Mouse (Mus musculus) Muller cell, postnatal 12 days (primary cell): ENCODE measurements around the gene Hbb-bt.
"Not testable (repeated sequence)": the region's sequence is repeated elsewhere in the genome, so short reads cannot be mapped to it uniquely, and the experiment has no call there.

Experiments
- DNase-seq: peaks from one replicate; pipeline ENCODE4 v3.0.0-alpha.2; 2015; ENCODE audit errors: inconsistent ontology term

Gene Hbb-bt

GRCm38 (mm10) chr7:103813766-103814165 is at the start of gene Hbb-bt:
Gene Hbb-bt (minus strand): TSS chr7:103813996.
- DNase-seq, result no peak

- DNase-seq, result no peak
These were observed 47.7 kb upstream of the Hbb-bt start for GRCm38 (mm10) chr7:103861531-103861930.

- DNase-seq, result no peak
These were observed 47.1 kb upstream of the Hbb-bt start for GRCm38 (mm10) chr7:103860855-103861254.

DNA sequence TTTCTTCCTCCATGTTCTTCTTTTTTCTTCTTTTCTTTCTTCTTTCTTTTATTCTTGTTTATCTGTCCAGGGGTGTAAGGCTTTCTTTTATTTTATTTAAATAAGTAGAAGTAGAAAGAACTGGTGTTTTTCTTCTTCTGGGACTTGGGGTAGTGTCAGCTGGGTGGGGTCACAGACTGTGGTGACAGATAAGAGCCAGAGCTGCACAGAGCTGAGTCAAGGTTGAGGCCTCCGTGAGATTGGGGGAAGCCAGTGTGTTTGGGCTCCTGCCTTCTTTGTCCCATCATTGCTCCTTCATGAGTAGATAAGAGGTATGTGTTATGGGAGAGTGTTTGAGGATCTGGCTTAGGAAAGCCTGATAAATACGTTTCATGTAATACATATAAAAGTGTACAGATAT is 45.3 kb upstream of the Hbb-bt start:
- DNase-seq, result no peak

GRCm38 (mm10) chr7:103854669-103855068 is 40.9 kb upstream of the Hbb-bt start:
- DNase-seq, result no peak

DNA sequence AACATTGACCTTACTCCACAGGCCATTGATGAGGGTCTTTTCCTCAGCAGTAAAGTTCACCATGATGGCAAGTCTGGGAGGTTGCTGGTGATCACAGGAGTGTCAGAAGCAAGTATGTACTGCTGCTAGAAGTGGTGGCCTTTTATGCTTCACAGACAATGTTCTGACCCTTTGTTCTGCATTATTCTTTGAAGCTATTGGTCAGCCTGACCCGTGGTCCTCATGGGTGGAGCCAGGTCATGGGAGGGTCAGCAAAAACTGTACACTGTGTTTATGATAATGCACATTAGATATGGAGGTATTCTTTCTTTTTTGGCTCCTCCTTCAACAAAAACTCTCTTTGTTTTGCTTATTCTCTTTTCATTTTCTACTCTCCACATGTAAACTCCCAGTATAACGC is 39.3 kb upstream of the Hbb-bt start, which contains the start of gene Hbb-y:
Hbb-y (minus strand) TSS at position 127 of the 400 bp plus-strand sequence.
- DNase-seq, result no peak

- DNase-seq, result no peak
These were observed 30.9 kb upstream of the Hbb-bt start for GRCm38 (mm10) chr7:103844525-103845325.

- DNase-seq, result no peak
These were observed 29.2 kb upstream of the Hbb-bt start, which contains the start of gene Hbb-bh1 for GRCm38 (mm10) chr7:103843034-103843433. Gene Hbb-bh1 (minus strand): TSS chr7:103843164.

DNA sequence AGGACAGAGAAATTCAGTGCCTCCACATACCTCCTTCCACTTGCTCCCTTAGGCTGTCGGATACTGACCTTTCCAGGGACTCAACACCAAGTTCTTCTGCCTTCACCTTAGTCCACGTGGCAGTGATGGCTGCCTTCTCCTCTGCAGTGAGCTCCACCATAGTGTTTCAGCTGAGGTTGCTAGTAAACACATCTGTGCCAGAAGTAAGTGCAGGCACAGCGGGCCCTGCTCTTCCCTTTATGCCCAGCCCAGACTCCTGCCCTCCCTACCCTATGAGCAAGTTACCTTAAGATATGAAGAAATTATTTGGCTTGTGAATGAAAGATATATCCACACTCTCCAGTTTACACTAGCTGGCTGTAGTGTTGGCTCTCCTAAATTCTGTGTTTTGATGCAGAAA is 26.5 kb upstream of the Hbb-bt start, which contains the start of gene Hbb-bh2:
Hbb-bh2 (minus strand) TSS at position 253 of the 400 bp plus-strand sequence.
- no peak for DNase-seq

DNA sequence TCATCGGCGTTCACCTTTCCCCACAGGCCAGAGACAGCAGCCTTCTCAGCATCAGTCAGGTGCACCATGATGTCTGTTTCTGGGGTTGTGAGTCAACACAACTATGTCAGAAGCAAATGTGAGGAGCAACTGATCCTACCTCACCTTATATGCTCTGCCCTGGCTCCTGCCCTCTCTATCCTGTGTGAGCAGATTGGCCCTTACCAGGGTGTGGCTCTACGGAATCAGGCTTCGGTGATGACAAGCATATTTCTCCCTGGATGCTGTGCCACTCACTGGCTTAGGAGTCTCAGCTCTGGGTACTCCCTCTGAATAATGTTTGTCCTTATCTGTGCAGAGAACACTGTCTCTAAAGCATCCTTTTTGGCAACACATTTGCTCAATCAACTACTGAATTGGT is 14.0 kb upstream of the Hbb-bt start, which contains the start of gene Hbb-bs:
Hbb-bs (minus strand) TSS at position 289 of the 400 bp plus-strand sequence.
- no peak for DNase-seq

DNA sequence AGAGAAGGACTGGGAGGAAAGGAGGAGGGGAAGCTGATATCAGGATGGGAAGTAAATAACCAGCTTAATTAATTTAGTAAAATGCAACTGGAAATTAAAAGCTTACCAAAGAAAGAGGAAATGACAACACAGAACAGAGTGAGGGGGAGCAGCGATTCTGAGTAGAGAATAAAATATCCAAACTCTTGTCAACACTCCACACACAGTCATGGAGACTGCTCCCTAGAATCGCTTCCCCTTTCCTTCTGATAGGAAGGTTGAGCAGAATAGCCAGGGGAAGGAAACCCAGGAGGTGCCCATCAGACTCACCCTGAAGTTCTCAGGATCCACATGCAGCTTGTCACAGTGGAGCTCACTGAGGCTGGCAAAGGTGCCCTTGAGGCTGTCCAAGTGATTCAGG is 13.3 kb upstream of the Hbb-bt start:
- DNase-seq, result not testable (repeated sequence)

DNA sequence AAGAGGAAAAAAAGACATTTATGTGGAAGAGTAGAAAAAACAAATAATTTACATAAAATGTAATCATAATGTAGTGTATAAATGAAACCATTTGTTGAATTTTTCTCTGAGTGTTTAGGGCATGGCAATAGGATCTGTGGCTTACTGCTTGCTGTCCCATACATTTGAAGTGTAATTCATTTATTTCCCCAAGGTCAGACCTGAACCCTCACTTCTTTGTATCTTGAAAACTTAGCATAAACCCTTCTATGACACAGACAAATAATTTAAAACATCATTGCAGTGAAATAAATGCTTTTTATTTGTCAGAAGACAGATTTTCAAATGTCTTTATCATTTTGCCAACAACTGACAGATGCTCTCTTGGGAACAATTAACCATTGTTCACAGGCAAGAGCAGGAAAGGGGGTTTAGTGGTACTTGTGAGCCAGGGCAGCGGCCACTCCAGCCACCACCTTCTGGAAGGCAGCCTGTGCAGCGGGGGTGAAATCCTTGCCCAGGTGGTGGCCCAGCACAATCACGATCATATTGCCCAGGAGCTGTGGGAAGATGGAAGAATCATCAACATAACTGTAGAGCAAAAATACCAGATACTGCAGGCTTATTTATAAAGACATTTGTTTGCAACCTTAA is 12.6 kb upstream of the Hbb-bt start:
- DNase-seq, result no peak

DNA sequence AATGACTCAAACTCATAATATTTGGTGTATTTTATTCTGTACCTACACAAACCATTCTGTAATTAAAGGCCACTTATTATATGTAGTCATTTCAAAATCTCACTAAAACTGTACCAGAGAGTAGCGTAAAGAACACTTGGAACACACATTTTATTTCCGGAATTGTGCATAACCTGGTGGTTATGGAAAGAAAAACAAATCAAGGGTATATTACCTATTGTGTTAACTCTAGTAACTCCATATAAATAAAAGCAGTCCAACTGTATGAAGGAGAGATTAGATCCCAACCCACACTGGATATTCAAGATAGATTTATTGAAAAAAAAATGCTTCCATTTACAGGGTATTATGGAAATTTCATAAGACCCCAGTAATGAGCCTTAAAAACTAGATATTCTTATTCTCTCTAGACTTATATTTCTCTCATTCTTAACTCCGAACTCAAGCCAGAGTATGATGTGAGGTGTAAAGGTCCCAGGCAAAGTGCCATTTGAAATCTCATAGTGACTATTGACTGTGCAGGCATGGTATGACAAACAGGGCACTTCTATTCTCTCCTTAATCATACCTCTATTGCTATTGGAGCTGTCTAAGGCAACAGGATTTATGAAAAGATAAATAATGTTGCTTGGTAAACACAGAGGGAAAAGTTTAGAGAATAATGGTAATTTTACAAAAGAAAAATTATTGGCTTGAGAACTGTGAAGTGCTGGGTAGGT is 11.9 kb upstream of the Hbb-bt start:
- no peak for DNase-seq

DNA sequence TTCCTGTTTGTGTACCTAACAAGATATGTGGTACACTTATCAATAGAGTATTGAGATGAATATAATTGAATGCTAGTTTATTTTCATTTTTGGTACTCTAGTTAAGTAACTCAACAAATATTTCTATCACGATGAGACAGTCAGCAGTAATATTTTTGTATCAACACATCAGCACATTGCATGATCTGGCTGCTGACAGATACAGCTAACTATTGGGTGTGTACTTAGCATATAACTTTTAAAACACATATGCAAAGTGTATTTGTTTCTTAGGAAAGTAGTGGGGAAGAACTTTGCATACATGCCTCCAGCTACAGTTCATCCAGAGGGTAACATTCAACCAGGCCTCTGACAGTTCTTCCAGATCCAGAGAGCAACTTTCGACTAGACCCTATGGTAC is 10.8 kb upstream of the Hbb-bt start:
- no peak for DNase-seq

- DNase-seq, result not testable (repeated sequence)
These were observed 1.3 kb upstream of the Hbb-bt start for GRCm38 (mm10) chr7:103815085-103815484.

GRCm38 (mm10) chr7:103813152-103813551 is 644 bp downstream of the Hbb-bt start:
- not testable (repeated sequence) for DNase-seq

- DNase-seq, result no peak
These were observed 1.6 kb downstream of the Hbb-bt start for GRCm38 (mm10) chr7:103812174-103812573.

GRCm38 (mm10) chr7:103811223-103811845 is 2.5 kb downstream of the Hbb-bt start:
- no peak for DNase-seq

- DNase-seq, result no peak
These were observed 3.0 kb downstream of the Hbb-bt start for GRCm38 (mm10) chr7:103810746-103811145.

DNA sequence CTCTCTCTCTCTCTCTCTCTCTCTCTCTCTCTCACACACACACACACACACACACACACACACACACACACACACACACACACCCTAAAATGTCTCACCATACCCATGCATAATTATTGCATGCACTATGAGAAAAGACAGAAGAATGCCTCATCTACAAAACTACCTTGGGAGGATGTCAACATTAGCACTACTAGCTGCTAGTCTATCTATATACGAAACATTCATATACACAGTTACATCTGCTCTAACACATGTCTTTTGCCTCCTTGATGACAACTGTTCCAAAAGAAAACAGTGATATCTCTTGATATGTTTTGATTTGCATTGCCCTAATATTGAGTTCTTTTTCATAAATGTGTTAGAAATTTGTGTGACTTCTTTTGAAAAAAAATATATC is 3.5 kb downstream of the Hbb-bt start:
- no peak for DNase-seq

DNA sequence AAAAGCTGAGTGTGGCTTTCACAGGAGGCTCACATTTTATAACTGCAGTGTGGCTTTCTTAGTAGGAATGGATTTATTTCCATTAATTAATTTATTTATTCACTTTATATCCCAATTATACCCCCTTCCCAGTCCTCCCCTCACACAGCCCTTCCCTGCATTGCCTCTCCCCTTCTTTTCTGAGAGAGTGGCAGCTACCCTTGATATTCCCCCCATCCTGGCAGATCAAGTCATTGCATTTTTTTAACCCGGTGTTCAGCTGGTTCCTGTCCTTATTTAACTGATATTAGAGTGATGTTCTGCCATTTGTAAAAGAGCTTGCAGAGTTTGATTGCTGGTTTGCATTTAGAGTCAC is 4.0 kb downstream of the Hbb-bt start:
- no peak for DNase-seq
